Mouse (Mus musculus): Measurements from ENCODE around the gene Cd207. TPM values are rescaled to one million over a fixed set of nuclear protein-coding genes. Genes with fewer than 3 reads are reported as not detected.
A peak's percentile ranks its signal among the peaks of the same experiment; 100 is the strongest.
"Not testable (repeated sequence)": the region's sequence is repeated elsewhere in the genome, so short reads cannot be mapped to it uniquely, and the experiment has no call there.

Cd207 gene
- total and polyA plus RNA-seq, 3 experiments: 0.10 TPM; not detected in 2

DNA sequence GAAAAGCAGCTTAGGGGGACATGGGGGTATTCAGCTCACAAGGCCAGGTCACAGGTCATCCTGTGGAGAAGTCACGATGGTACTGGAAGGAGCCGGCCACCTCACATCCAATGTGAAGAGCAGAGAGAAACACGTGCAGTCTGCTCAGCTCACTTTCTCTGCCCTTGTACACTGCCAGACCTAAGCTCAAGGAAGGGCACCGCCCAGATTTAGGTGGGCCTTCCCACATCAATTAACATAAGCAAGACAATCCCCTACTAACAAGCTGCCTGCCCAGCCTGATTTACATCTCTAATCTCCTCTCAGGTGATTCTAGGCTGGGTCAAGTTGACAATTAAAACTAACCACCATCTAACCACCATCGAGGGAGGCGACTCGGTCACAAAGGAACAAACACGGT, 20.3 kb upstream of the Cd207 start:
- no peak for DNase-seq

DNA sequence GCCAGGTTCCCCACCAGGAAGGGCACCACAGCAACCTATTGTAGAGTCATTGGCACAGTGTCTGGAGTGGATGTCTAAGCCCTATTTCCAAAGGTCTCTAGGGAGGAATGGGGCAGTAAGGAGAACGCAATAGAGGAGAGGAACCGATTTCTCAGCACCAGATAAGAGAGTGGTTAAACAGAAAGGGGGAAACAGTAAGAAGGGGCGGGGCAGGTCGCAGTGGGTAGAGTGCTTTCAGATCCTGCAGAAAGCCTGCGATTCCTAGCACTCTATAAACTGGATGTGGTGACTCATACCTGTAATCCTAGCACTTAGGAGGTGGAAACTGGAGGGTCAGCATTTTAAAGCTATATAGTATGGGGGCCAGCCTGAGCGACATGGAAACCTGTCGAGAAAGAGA, 19.0 kb upstream of the Cd207 start:
- no peak for DNase-seq

DNA sequence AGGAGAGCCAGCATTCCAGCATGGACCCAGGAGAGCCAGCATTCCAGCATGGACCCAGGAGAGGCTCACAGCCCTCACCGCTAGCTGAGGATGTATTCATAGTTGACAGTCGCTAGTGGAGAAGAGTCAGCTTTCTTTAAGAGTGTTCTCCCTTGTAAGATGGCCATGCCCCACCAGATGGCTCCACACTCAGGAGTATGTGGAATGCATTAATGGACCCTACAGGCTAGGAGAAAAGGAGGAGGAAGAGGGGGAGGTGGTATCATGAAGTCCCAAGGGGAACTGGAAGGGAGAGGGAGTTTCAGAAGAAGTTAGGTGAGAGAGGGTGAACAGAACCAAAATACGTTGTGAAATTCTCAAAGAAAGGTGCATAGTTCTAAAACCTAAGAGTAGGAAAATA, 18.1 kb upstream of the Cd207 start:
- no peak for DNase-seq

DNA sequence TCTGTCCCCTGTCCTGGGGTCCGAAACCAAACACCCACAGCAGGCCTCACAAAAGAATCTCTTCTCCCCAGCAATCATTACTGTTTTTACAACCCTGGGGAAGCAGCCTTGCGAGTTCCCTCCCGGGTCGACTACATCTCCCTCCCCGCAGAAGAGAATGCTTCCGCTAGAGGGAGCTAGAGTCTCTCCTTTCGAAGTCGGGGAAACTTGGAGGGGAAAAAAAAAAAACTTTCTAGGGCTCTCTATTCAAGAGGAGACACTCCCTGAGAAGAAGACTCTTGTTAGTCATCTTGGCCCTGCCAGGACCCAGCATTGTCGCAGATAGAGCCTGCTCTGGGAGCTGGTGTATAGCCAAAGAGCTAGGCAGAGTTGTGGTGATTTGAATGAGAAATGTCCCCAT, 16.2 kb upstream of the Cd207 start:
- DNase-seq: peak; percentile 45

DNA sequence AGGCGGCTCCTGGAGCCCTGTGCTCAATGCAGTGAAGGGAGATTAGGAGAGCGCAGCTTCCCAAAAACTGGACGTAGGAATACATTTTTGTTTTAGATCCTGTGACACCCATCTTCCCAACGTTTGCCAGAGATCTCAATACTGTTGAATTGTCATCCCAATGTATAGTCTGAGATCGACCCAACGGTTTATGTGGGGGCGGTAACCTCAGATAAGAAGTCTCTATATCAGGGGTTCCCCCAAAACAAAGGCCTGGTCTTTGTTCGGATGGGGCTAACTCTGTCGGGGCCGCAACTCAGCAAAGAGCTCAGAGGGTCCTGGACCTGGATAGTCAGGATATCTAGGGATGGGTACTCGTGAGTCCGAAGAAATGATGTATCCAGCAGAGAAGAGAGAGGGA, 15.3 kb upstream of the Cd207 start:
- DNase-seq: no peak

DNA sequence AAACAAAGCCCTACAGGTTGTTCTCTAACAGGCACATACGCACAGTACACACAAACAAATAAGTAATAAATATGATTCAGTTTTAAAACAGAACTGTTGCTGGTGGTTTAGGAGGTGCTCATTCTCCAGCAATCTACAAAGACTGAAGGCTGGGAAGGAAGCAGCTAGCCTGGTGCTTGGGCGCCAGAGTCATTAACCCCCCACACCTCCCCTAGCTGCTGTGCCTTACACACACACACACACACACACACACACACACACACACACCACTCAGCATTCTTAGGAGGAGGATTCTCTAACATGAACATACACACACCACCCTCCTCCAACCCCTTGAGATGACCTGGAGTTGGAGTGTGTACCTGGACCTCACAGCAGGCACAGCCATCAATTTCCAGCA, 13.3 kb upstream of the Cd207 start:
- no peak for DNase-seq

DNA sequence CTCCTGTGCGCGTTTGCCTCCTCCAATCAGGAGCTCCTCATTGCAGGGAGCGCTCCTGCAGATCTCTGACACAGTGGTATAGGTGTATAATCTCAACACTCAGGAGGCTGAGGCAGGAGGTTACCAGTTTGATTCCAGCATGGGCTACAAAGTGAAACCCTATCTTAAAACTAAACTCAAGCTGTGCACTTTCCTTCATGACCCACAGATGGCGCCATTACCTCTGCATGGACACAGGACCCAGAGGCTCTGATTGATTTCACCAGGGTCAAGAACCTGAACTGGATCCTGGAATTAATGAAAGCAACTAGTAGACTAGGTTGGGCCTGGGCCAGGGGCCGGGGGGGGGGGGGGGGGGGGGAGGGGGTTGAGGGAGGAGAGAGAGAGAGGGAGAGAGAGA, 12.6 kb upstream of the Cd207 start:
- DNase-seq: peak; percentile 39

DNA sequence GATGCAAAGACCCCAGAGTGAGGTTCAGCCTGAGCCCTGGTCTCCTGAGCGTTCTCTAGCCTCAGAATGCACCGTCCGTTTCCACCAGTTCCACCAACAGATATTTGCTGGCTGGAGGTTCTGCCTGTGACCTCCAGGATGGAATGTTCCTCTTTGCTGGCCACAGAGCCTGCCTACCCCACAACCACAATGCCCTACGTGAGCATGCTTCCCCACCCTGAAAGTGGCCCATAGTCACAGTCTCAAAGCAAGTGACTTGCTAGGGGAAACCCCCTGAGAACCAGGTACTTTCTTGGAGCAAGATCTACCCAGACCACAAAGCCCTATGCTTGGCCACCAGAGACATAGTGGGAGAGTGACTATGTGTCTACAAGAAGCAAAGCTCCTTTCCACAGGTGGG, 11.7 kb upstream of the Cd207 start:
- DNase-seq: no peak

DNA sequence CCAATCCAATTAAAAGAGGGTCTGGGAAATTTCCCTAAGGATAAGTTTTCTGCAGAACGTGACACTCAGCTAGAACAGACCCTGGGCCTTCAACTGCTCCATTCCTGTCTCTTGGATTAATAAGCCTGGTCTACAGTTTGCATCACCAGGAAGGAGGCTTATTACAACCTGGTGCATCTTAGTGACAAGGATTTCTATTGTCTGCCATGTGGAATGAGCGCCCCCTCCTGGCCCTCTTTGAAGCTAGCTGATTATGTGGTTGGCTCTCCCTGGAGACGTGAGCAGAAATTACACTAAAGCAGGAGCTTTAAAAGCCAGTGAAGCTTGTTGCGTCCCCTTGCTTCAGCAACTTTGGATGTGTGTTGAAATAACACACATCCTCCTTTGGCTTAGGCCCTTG, 4.3 kb downstream of the Cd207 start:
- DNase-seq: peak; percentile 70

DNA sequence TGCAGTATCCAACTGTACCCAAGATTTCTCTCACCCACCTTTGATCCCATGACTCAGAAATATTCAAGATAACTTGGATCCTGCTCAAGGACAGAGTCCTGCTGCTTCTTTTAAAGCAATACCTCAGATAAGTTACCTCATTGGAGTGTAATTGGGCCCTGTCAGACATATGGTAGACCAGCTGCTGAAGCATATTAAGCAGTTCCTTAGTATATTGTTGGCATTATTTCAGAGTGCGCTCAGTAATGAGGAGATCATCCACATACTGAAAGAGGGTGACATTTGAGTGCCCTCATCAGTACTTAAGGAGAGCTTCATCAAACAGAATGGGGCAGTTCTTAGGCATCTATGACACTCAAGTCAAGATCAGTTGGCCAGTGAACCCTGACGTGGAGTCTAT, 12.6 kb downstream of the Cd207 start:
- DNase-seq: no peak

DNA sequence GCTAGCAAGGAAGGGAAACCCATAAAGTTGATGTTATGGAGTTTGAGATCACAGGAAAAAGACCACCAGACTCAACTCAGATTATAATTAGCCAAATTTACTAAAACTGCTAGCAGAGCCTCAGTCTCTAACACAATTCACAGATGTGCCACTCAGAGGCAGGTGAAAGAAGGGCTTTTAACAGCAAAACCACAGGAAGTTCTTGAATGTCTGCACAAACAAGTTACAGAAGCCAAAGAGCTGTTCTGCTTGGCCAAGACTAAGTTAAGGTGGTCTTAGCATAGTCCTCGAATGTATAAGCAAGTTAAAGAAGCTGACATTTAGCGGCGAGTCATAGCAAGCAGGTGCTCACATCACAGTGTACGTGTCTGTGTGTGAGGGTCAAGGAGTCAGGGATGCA, 16.8 kb downstream of the Cd207 start:
- DNase-seq: no peak

DNA sequence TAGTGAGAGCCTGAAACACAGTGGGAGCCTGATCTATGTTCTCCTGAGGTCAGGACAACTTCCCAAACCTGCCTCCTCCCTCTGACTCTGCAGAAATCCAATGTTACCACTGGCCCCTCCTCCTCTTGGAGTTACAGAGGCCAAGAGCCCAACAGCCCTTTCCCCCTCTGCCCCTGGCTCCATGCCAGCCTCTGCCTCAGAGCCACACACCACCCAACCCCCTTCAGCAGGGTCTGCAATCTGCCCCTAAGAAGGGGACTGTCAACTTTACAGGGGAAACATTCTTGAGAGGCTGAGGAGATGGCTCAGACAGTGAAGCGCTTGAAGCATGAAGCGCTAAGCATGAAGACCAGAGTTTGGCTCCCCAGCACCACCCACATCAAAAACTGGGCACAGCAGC, 21.6 kb downstream of the Cd207 start, which contains the start of gene Clec4f:
Gene Clec4f (minus strand): TSS at position 101 of the 400 bp plus-strand sequence.
- DNase-seq: no peak

DNA sequence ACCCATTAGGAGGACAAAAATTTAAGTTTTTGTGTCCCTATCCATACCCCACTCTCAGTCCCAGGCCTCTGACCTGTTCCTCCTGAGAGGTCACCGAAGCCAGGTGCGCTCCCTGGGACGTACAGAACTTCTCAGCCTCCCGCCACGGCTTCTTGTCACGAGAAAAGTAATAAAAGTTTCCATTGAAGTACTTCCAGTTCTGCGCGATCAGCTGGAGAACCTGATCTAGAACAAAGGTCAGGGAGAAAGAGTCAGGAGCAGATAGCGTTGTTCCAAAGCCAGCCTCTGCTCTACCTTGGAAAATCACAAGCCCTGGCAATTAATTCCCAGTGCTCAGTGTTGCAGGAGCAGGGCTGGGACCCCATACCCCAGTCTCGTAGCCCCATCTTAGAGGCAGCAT, 30.9 kb downstream of the Cd207 start:
- no peak for DNase-seq

DNA sequence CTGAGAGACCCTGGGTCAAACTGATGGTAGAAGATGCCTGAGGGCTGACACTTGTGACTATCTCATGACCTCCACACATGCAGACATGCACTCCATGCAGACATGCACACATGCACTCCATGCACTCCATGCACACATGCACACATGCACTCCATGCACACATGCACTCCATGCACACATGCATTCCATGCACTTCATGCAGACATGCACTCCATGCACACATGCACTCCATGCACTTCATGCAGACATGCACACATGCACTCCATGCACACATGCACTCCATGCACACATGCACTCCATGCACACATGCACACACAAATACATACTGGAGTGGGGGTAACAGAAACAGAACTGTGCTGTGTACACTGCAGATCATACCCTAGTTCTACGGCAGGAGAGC, 42.3 kb downstream of the Cd207 start:
- DNase-seq: no peak

DNA sequence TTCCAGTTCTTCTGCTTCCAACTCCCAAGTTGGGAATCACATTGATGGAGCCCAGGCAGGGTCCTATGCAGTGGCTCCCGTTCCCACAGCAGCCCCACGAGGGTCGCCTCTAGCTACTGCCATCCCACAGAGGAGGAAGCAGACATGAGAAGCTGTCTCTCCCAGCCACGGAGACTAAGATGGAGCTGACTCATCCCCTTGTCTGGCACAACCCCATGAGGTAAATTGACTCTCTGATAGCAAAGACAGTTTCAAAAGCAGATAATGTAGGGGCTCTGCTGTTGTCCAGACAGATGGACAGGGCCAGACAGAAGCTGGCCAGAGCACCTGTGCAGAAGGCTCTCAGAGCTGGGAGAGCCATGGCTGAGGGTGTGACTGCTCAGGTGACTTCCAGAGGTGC, 43.0 kb downstream of the Cd207 start:
- not testable (repeated sequence) for DNase-seq

DNA sequence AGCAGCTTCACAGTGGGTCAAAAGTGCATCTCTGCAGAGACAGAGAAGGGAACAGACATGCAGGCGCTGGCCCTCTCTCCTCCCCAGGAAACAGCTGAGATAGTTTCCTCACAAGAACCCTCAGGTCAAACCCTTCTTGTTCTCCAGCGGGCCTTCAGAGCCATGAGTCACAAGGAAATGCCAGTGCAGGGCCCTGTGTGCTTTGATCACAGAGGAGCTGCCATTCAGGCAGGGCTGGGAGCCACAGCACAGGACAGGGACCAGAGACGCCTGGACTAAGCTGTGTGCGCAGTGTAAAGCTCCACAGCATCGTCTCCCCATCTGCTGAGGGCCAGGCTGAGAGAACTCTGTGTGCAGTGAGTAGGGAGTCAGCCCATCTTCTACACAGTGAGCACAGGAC, 43.6 kb downstream of the Cd207 start:
- peak; percentile 9 for DNase-seq

DNA sequence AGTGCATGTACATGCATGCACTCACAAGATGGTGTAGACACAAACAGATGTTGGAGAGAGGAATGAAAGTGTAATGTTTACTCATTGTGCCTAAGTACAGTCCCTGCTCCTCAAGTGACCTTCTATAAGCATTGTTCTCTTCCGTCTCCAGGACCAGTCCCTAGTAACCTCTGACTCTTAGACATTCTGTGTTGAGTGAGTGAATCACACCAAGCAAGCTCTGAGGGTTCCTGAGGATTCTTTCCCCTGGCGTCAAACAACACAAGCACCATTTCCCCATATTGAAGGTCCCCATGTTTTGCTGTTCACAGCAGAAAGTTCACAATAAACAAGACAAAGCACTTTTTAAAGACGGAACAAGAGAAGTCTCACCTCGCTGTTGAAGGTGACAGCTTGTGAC, 45.8 kb downstream of the Cd207 start:
- DNase-seq: no peak

DNA sequence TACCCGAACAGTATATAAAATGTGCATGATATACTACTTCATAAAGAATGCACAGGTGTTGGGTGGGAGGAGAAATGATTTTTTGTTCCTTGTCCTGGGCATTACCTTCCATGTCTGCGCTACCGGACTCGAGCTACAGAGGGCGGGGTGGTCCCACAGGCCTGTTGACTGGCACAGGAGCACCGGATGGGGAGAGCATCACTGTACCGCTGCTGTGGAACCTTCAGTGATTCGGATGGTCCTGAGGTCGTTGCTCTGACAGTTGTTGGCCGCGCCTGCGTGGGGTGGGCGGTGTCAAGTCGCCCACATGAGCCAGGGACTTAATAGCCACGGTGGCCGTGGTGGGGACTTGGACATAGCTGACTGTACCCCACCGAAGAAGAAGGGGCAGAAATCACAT, 50.9 kb downstream of the Cd207 start:
- no peak for DNase-seq

Other genes starting within 250 kb of the Cd207 start
- gene Tet3, start 218.8 kb downstream of the Cd207 start, total RNA-seq (2021): 10 to 100 TPM; 22.9 to 26.0 TPM
- gene Tet3, start 218.8 kb downstream of the Cd207 start, polyA plus RNA-seq (2012; rRNA removed): 6.8 and 8.7 TPM in 2 replicates
- 10 to 100 TPM; 45.1 to 49.5 TPM for gene Dguok, start 170.9 kb downstream of the Cd207 start, total RNA-seq (2021)
- 47.3 and 49.3 TPM in 2 replicates for gene Dguok, start 170.9 kb downstream of the Cd207 start, polyA plus RNA-seq (2012; rRNA removed)
- gene Actg2, start 141.6 kb downstream of the Cd207 start, total RNA-seq (2021): under 1 TPM; 0.81 to 0.97 TPM
- 0.80 and 1.9 TPM in 2 replicates for gene Actg2, start 141.6 kb downstream of the Cd207 start, polyA plus RNA-seq (2012; rRNA removed)
- gene Stambp, start 105.1 kb downstream of the Cd207 start, total RNA-seq (2021): 10 to 100 TPM; 22.3 to 22.7 TPM
- 4.0 and 4.4 TPM in 2 replicates for gene Stambp, start 105.1 kb downstream of the Cd207 start, polyA plus RNA-seq (2012; rRNA removed)
- under 1 TPM in 1 of 2 experiments, not detected in 1; 0.23 TPM for gene Clec4f, start 21.7 kb downstream of the Cd207 start, total RNA-seq (2021)
- not detected in 2 replicates for gene Clec4f, start 21.7 kb downstream of the Cd207 start, polyA plus RNA-seq (2012; rRNA removed)
- not detected for gene Vax2, start 33.4 kb upstream of the Cd207 start, total RNA-seq (2021)
- gene Vax2, start 33.4 kb upstream of the Cd207 start, polyA plus RNA-seq (2012; rRNA removed): not detected in 2 replicates
- not detected for gene Atp6v1b1, start 65.1 kb upstream of the Cd207 start, total RNA-seq (2021)
- gene Atp6v1b1, start 65.1 kb upstream of the Cd207 start, polyA plus RNA-seq (2012; rRNA removed): not detected in 2 replicates
- gene Ankrd53, start 84.8 kb upstream of the Cd207 start, total RNA-seq (2021): not detected
- gene Ankrd53, start 84.8 kb upstream of the Cd207 start, polyA plus RNA-seq (2012; rRNA removed): 0.06 TPM in 1 of 2 replicates, not detected in the other
- gene Tex261, start 98.0 kb upstream of the Cd207 start, total RNA-seq (2021): 100 to 1,000 TPM; 181 to 195 TPM
- 148 and 156 TPM in 2 replicates for gene Tex261, start 98.0 kb upstream of the Cd207 start, polyA plus RNA-seq (2012; rRNA removed)
- gene Nagk, start 117.1 kb upstream of the Cd207 start, total RNA-seq (2021): 10 to 100 TPM; 39.9 to 46.9 TPM
- gene Nagk, start 117.1 kb upstream of the Cd207 start, polyA plus RNA-seq (2012; rRNA removed): 23.2 and 29.4 TPM in 2 replicates
- 10 to 100 TPM; 22.0 to 36.9 TPM for gene Paip2b, start 153.9 kb upstream of the Cd207 start, total RNA-seq (2021)
- 3.6 and 5.0 TPM in 2 replicates for gene Paip2b, start 153.9 kb upstream of the Cd207 start, polyA plus RNA-seq (2012; rRNA removed)
- gene Zfp638, start 189.3 kb upstream of the Cd207 start, total RNA-seq (2021): 100 to 1,000 TPM in 1 of 2 experiments, 10 to 100 TPM in 1; 82.6 to 118 TPM
- gene Zfp638, start 189.3 kb upstream of the Cd207 start, polyA plus RNA-seq (2012; rRNA removed): 7.1 and 7.4 TPM in 2 replicates